Mouse (Mus musculus): Measurements from ENCODE around the gene Tbxas1.
A peak's percentile ranks its signal among the peaks of the same experiment; 100 is the strongest.

Tbxas1 gene

DNA sequence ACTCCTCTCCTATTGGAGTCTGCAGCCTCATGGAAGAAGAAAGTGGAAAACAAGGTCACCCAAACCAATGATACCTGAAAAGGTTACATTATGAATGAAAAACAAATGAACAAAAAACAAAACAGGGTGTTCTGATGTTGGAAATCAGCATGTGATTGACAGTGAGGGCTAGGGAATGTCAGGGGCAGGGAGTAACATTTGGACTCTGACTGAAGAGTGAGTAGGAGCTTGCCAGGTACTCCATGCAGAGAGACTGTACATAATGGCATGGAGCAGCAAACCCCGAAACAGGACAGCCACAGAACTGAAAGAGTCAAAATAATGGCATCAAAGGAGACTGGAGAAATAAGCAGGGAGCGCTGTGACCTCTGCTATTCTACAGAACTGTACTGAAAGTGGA lies 14.9 kb upstream of the Tbxas1 start:
- DNase-seq: no peak

DNA sequence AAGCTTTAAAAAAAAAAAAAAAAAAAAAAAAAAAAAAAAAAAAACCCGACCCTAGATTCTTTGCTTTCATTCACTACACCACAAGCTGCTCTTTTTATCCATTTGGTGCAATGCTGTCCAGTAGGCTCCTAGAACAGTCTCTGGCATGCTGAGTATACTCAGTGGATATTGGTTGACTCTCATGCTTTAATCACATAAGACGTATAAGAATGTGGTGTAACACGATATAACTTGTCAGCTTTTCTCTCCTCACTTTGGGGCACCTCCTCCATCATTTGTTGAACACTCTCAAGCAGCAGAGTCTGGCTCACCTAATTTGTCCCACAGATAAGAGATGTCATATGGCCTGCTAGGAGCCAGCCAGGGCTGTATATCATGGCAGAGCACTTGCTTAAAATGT lies 11.6 kb upstream of the Tbxas1 start:
- DNase-seq: no peak

DNA sequence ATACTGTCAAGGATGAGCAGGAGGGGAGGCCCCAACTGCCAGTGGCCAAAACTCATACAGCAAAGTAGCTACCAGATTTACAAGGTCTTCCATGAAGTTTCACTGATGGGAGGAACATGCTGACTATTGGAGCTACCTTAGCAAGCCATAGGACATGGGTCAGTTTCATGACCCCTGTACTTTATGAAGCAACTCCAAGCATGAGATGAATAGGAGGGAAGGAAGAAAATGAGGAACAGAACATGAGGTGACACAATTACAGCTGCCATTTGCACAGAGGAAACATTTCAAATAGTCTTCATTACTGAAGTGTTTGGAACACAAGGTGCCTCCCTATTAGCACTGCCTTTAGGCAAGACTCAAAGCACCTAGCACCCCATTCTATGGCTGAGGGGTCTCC lies 9.4 kb upstream of the Tbxas1 start:
- no peak for DNase-seq

DNA sequence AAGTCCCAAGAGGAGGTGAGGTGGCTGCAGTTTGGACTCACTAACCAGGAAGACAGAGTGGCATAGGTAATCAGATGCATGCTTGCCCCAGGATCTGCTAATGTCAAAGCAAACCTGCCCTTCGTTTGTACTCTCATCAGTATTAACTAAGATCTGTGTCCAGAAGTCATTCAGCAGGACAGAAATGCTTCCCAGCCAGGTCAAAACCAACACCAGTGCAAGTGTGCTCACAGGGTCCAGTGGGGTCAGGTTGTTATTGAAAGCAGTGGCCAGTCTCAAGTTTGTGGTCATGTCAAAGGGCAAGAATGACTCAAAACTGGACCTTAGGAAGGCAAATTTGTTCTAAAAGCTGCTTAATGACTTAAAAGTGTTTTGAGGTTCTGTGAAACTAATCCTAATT lies 8.8 kb upstream of the Tbxas1 start:
- DNase-seq: no peak

DNA sequence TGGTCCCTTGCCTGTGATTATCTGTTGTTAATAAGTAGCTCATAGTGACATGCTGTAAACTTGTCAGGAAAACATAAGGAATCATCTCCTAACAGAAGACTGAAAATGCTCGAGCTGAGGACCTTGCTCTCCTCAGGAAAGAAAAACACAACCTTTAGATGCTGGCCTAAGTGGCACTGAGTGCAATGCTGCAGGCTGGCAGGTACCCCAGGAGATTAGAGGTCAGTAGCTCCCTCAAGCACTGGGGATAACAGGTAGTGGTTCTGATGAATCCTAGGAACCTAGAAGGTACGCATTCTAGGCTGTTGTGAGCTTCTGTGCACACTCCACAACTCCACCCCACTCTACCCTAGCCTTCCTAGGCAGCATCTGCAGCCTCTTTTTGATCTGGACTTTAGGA lies 8.4 kb upstream of the Tbxas1 start:
- DNase-seq: no peak

DNA sequence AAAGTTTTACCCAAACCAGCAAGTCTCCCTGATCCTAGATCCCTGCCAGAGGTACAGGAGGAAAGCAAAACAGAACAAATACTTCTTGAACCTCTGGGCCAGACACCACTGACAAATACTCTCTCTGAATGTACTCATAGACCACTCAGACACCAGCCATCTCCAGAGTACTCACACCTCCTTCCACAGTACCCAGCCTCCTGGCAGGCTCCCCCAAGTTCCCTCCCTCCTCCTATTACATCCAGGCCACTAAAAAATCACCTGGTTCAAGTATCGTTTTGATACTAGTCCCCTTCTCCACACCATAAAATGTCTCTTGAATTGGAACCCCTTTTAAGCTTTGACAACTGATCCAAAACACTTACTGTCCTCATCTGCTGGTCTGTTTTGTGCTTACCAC lies 7.9 kb upstream of the Tbxas1 start:
- DNase-seq: no peak

DNA sequence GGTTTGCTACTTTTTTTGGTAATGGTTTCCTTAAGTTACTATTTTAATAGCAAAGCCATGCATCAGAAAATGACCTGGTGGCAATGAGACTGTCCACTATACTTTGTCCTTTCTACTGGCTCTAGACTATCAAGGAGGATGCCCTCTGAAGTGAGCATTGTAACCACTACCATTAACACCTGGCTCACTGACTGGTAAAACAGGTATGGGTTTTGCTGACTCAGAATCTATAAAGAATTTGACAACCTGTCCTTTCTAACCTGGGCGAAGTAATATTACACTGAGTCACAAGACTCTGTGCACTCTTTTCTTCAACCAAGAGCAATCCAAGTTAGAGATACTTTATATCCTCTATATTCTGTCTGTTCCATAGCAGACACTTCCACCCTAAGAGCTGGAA lies 6.2 kb upstream of the Tbxas1 start:
- DNase-seq: no peak

DNA sequence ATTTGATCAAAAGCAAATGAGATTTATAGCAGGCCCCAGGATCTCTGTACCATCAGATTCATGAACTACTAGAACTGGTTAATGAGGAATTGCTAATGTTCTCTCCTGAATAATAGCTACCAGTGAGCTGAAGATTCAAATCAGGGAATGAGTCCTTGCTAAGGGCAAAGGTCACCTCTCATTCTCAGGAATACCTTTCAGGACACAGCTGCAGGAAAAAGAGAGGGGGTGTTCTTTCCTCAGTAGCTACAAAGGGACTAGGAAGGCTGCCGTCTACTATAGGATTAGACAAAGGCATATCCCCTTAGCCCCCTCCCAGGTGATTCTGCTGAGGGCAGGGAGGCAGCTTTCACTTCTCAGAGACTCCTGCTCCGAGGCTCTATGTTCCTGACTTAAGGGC lies 5.1 kb upstream of the Tbxas1 start:
- DNase-seq: no peak

DNA sequence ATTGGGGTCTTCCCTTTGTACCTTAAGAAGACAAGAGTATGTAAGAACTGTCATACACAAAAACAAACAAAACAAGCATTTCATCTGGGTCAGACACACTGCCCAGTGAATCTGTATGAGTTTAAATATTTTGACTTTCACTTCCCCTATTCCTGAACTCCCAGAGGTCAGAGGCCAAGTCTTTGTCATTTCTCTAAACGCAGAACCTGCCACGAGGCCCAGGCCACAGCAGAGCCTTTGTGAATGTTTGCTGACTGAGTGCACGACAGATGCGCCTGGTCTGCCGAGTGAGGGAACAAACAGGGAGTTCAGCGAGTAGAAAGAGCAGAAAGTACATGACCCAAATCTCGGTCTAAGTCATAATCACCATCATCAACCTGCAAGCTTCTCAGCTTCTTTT lies 4.2 kb upstream of the Tbxas1 start:
- DNase-seq: no peak

DNA sequence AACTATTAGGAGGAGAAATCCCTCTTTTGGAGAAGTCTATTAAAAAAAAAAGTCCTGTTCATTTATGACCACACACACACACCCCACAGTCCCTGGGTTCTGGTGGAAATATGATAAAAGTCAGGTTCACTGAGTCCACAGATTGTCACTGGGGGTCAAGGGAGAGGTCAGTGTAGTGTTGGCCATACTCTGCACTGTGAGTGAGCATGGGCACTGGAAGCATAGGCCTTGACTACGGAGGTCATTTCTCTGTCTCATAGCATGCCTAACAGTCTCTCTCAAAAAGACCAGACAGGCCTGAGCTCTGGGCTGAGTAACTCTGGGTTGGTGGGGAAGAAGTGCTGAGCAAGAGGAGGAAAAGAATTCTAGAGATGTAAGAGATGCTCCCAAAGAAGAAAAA lies 1.9 kb upstream of the Tbxas1 start:
- DNase-seq: no peak

DNA sequence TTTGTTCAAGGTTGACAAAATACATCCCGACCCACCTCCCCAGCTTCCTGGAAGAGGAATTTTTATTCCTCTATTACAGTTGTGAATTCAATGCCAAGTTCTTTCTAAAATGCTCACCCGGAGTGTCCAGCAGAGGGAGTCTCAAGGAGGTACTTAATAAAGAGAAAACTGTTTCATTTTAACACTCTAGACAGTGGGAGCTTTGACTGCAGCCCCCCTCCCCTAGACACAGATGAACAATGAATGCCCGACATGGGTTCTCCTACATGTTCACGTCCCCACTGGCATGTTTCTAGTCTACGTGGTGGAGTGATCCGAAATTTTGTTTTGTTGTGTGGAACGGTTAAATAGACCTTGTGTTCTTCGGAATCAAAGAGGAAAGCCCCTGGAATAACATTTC lies 1.2 kb upstream of the Tbxas1 start:
- DNase-seq: peak; percentile 78 to 82

DNA sequence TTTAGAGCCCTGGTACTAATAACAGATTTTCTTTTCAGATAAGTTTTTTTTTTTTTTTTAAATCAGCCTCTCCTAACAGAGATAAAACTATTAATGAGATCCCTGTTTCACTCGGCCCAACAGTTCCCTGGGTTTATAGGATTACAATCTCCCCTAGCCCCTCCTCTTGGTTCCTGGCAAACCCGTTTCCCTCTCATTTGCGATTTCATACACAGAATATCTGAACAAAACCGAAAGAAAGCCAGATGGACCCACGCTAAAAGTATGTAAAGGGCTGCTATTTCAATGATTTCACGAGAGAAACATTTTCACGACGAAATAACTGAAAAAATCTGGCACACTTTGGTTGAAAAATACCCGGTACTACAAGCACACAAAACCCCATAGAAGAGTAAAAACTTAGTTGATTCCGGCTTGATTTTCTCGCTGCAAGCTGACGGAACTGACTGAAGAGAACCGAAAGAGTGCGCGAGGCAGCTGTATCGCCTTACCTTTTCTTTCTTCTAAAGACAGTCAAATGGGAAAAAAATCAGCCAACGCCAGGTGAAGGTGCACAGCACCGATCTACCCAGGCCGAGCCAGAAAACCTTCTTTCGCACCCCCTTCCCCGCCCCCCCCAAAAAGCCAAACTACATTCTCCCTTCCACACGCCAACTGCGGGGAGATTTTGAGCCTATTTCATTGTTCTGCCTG lies 493 bp upstream of the Tbxas1 start:
- DNase-seq: peak; percentile 16 to 44

DNA sequence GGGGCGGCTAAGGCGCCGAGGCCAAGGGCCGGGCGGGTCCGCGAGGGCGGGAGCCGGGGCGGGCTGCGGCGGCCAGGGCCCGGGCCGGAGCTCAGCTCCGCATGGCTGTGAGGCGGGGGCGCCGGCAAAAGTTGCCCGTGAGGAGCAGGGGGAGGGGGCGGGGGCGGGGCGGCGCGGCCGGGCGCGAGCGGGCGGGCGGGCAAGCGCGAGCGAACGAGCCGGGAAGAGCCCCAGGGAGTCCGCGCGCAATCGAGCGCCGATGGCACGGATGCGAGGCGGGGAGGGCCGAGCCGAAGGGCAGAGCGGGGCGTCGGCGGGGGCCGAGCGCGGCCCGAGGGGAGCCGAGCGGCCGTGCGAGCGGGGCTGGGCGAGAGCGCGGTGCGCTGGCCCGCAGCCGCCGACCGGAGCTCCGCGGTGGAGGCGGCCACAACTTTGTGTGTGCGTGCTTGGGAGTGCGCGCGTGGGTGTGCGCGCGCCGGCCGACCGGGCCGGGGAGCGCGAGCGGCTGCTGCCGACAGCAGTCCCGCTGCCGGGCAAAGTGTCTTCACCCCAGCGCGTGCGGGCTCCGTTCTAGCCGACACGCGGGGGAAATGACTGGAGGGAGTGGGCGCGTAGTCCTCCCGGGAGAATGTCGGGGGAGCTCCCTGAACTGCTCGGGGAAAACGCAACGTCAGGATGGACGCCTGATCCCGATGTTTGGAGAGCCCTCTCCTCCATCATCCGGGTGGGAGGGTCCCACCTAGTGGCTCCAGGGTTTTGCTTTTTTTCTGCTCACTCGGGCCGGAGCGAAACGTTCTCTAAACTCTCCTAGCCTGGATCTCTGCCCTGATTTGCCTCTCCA lies 1.1 kb downstream of the Tbxas1 start, which contains the start of gene Hipk2:
Hipk2 (minus strand) TSS at position 95 of the 841 bp plus-strand sequence.
- DNase-seq: peak; percentile 77 to 83

DNA sequence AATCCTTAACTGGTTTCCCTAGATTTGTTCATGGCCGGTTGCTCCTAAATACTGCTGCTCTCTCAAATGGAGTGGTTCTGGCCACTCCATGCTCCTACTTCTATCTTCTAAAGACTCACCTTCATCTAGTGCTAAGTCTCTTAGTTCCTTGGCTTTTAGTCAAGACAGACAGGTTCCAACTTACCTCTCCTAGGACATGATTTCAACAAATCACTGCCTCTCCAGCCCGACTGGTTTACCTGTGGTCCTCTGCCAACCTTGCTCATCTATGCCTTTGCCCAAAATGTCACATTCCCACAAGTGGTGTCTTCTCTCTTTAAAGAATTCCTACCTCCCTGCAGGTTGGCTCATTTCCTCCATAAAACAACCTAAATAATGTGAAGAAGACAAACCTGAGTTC lies 2.5 kb downstream of the Tbxas1 start:
- DNase-seq: no peak

DNA sequence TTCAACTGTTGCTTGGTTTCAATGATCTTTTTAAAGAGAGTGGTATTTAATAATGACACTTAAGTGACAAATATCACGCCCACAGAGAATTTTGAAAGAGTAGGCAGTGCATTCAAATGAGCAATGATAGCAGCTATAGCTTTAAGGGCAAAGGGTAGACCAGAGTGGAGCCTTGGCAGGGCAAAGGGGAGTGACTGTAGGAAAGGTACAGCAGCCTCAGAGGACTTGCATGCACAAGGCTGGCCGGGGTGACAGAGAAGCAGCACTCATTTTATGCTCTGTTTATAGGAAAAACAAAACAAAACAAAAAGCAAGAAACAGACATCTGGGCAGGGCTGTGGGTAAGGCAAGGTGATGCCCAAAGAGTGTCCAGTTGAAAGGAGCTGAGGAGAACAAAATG lies 6.3 kb downstream of the Tbxas1 start:
- DNase-seq: no peak

DNA sequence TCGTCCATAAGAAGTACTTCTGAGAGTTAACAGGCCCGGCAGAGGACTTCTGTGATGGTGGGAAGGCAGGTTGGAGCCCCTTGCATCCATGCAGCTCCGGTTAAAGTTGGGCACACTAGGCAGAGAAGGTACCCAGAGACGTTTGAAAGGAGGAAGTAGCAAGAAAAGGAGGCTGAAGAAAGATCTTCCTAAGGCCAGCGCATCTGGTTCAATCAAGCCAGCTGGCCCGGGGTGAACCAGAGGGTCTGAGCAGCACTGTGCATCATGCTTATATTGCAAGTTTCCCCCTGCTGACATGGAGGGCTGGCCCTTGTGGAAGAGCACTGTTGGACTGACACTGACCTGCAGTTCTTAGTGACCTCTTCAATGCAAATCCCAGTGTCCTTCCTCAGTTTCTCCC lies 6.8 kb downstream of the Tbxas1 start:
- no peak for DNase-seq

DNA sequence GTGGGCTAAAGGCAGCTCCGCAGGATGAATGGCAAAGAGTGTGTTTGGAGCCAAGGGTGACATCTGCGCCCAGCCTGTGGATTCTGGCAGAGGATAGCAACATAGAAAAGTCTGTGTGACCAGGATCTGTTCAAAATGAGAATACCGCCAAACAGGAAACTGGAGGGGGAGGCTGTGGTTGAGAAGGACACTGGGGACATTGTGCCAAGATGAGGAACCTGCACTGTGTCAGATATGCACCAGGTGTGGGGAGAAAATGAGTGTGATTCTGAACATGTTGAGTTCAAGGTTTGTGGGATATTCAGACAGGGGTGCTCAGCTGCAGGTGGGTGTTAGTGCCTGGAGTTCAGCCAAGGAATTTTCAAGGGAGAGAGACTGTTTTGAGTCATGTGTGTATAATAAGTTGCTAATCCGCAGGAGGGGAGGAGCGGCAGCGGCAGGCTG lies 7.5 kb downstream of the Tbxas1 start:
- peak; percentile 60 to 74 for DNase-seq

DNA sequence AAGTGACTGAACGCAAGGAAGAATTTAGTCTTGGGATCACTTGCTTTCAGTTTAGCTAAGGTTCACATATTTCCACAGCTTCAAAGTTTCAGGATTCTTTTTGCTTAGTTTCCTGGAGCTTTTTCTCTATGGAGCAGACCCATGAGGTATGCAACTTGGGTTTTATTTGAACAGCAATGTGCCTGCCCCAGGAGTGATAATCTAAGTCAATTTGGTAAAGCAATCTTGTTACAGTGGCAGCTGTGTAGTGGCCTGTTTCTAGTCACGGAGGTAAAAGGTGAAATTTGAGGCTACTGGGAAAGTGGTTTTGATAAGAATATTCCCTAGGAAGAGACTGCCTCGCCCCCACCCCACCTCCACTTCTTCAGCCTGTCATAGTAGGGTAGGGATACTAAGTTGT lies 9.3 kb downstream of the Tbxas1 start:
- DNase-seq: no peak

DNA sequence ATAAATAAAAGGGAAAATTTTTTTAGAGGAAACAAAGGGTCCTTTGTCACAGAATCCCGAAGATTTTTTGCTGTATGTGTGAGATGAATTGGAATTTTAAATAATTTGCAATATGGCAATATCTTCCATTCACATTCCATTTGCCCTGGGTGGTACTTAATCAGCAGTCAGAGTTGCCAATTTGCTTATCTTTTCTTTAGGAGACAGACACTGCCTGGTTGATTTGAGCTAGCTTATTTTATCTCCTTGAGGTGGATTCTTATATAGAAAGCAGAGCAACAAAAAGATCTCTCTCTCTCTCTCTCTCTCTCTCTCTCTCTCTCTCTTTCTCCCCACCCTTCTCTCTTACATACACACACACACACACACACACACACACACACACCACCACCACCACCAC lies 9.9 kb downstream of the Tbxas1 start:
- DNase-seq: no peak

DNA sequence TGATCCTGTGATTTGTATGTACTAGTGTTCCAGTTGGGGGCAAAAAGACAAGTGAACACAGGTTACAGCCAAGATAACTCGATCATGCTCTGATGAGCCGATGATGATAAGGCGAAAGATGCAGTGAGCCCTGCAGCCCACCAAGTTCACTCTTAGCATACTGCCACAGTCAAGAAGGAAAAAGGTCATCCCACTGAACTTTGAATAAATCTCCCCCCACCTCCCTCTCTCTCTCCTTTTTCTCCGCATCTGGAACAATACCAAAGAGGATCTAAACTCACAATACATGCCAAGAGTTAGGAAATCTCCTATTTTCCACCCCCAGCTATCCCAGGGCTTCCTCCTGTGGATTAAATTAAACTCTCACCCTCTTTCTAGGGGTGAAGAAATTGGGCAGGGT lies 12.2 kb downstream of the Tbxas1 start:
- no peak for DNase-seq

DNA sequence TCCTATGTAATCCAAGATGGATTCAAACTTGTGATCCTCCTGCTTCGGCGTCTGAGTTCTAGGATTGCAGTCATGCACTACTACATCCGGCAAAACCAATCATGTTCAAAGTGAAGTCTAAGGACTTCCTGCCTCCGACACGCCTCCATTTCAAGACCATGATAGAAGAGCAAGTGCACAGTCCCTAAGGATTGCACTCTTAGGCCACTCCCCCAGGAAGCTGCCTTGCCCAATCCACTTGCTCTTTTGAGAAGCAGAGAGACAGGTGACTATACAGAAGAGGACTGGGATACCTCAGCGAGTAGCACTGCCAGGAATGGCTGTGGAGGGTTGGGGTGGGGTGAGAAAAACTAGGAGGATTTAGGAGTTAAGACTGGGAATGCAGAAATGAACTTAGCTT lies 14.0 kb downstream of the Tbxas1 start:
- DNase-seq: no peak

DNA sequence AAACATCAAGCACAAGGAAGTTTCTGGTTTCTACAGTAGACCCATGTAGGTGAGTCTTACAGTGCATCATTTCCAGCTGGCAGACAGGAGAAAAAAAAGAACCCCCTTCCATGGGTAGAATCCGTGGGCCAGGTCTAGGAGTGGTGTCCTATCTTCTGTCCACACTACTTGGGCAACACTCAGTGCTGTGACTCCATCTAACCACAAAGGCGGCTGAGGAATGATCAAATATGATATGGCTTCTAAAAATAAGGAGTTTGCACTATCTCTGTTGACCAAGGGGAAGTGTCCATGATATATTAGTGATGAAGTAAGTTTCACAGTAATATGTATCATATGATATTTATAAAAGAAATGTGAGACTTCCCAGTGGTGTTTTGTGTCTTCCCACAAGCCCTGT lies 16.8 kb downstream of the Tbxas1 start:
- DNase-seq: no peak

DNA sequence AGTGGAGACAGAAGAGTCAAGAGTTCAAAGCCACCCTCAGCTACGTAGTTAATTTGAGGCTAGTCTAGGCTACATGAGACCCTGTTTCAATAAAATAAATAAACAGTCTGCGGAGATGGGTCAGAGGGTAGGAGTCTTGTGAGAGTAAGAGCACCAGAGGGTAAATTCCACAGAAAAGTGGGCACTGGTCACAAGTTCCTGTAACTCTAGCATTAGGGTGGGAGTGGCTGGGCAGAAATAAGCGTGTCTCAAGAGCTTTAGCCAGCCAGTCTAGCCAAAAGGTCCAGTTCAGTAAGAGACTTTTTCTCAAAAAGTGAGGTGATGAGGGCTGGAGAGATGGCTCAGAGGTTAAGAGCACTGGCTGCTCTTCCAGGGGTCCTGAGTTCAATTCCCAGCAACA lies 18.4 kb downstream of the Tbxas1 start:
- DNase-seq: no peak

DNA sequence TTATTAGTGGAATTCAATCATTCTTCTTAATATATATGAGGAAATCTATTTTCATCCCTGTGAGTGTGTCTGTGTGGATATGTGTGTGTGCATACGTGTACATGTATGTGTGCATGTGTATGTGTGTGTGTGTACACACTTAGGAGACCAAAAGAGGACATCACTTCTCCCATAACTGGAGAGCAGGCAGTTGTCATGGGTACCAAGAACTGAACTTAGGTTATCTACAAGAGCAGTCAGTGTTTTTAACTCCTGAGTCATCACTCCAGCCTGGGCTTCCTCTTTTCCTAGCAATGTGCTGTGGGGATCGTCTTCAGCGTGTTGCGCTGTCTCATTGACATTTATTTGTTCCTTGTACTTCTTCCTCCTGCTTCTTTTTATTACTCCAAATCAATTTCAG lies 24.9 kb downstream of the Tbxas1 start:
- no peak for DNase-seq
